Mouse (Mus musculus) ovary, postnatal 36 days (tissue): Measurements from ENCODE around the gene Pde6d.
"Not testable (repeated sequence)": the region's sequence is repeated elsewhere in the genome, so short reads cannot be mapped to it uniquely, and the experiment has no call there.

Source experiments
- DNase-seq: peaks from one replicate; pipeline ENCODE4 v3.0.0; 2022; ENCODE audit warnings: low spot score, mixed read lengths

Pde6d gene

GRCm38 (mm10) chr1:86526116-86526788 lies 56.2 kb downstream of the Pde6d start, which contains the start of gene Ptma:
Ptma (plus strand) TSS chr1:86526726.
- peak; percentile 99 for DNase-seq

GRCm38 (mm10) chr1:86525499-86526115 lies 56.8 kb downstream of the Pde6d start:
- DNase-seq: no peak

- peak; percentile 99 for DNase-seq
Observed at GRCm38 (mm10) chr1:86524619-86525498, 57.6 kb downstream of the Pde6d start.

- no peak for DNase-seq
Observed at GRCm38 (mm10) chr1:86523776-86524618, 58.4 kb downstream of the Pde6d start.

GRCm38 (mm10) chr1:86522286-86522871 lies 60.0 kb downstream of the Pde6d start:
- DNase-seq: peak; percentile 53

- peak; percentile 55 for DNase-seq
Observed at GRCm38 (mm10) chr1:86520361-86520760, 62.1 kb downstream of the Pde6d start.

- no peak for DNase-seq
Observed at GRCm38 (mm10) chr1:86517076-86517475, 65.4 kb downstream of the Pde6d start.

GRCm38 (mm10) chr1:86515715-86516410 lies 66.6 kb downstream of the Pde6d start:
- no peak for DNase-seq

- DNase-seq: not testable (repeated sequence)
Observed at GRCm38 (mm10) chr1:86513031-86513430, 69.4 kb downstream of the Pde6d start.

- DNase-seq: no peak
Observed at GRCm38 (mm10) chr1:86512154-86512720, 70.2 kb downstream of the Pde6d start.

GRCm38 (mm10) chr1:86510676-86511441 lies 71.6 kb downstream of the Pde6d start:
- no peak for DNase-seq

- no peak for DNase-seq
Observed at GRCm38 (mm10) chr1:86510266-86510665, 72.2 kb downstream of the Pde6d start.

- DNase-seq: peak; percentile 88
Observed at GRCm38 (mm10) chr1:86509410-86509809, 73.0 kb downstream of the Pde6d start.

GRCm38 (mm10) chr1:86507866-86508265 lies 74.6 kb downstream of the Pde6d start:
- DNase-seq: no peak

- DNase-seq: no peak
Observed at GRCm38 (mm10) chr1:86506420-86506819, 76.0 kb downstream of the Pde6d start.

GRCm38 (mm10) chr1:86505461-86505860 lies 77.0 kb downstream of the Pde6d start:
- no peak for DNase-seq

- DNase-seq: no peak
Observed at GRCm38 (mm10) chr1:86504697-86505421, 77.6 kb downstream of the Pde6d start.

GRCm38 (mm10) chr1:86503906-86504696 lies 78.3 kb downstream of the Pde6d start:
- peak; percentile 96 for DNase-seq
